Mouse (Mus musculus) liver, embryonic 12.5 days (tissue): ENCODE measurements around the gene Nhs. TPM values are rescaled to one million over a fixed set of nuclear protein-coding genes. Genes with fewer than 3 reads are reported as not detected.
A peak's percentile ranks its signal among the peaks of the same experiment; 100 is the strongest.

ENCODE experiments used
- ATAC-seq: fragments of 200-750 bp; cut with Nextera tagmentation; 2 replicates; pipeline ENCODE4 v1.8.0; 2017; ENCODE audit warnings: moderate number of reproducible peaks, mild to moderate bottlenecking, moderate library complexity
- H3K27ac ChIP-seq: fragments of 300-500 bp; sonication (generic); 2 replicates; pipeline ENCODE4 v1.5.1; 2016; ENCODE audit warnings: mild to moderate bottlenecking
- H3K27me3 ChIP-seq: fragments of 300-500 bp; sonication (generic); replicated peaks from 2 replicates; pipeline ENCODE4 v1.6.1; 2016; ENCODE audit warnings: mild to moderate bottlenecking, moderate library complexity
- H3K36me3 ChIP-seq: fragments of 300-500 bp; sonication (generic); 2 replicates; pipeline ENCODE4 v1.6.1; 2016; ENCODE audit warnings: mild to moderate bottlenecking, moderate library complexity
- H3K4me1 ChIP-seq: fragments of 300-500 bp; sonication (generic); 2 replicates; pipeline ENCODE4 v1.6.1; 2016
- H3K4me2 ChIP-seq: fragments of 300-500 bp; sonication (generic); 2 replicates; pipeline ENCODE4 v1.6.1; 2016; ENCODE audit warnings: mild to moderate bottlenecking, moderate library complexity
- H3K4me3 ChIP-seq: fragments of 300-500 bp; sonication (generic); 2 replicates; pipeline ENCODE4 v1.5.1; 2016; ENCODE audit warnings: mild to moderate bottlenecking, moderate library complexity
- H3K9ac ChIP-seq: fragments of 300-500 bp; sonication (generic); 2 replicates; pipeline ENCODE4 v1.6.1; 2016; ENCODE audit warnings: mild to moderate bottlenecking, moderate library complexity
- H3K9me3 ChIP-seq: fragments of 300-500 bp; sonication (generic); replicated peaks from 2 replicates; pipeline ENCODE4 v1.6.1; 2016; ENCODE audit warnings: mild to moderate bottlenecking, moderate library complexity
- whole genome bisulfite sequencing: fragments of 180-500 bp; shearing (Covaris S2); methylation state at CpG from one replicate; pipeline ENCODE4 v1.1.7; 2016; ENCODE audit not compliant: insufficient replicate concordance; 5-methylcytosine and 5-hydroxymethylcytosine counted together
- polyA plus RNA-seq: library from polyadenylated mRNA; unstranded; fragments of >200 nt; fragmentation: Nextera tagmentation; extraction: Ambion mirVana; gene quantifications from 2 replicates; pipeline ENCODE4 v1.2.1, GENCODE M21; 2016

Gene Nhs
- polyA plus RNA-seq, 1 experiment from 2014 or later = 0.24 TPM

DNA sequence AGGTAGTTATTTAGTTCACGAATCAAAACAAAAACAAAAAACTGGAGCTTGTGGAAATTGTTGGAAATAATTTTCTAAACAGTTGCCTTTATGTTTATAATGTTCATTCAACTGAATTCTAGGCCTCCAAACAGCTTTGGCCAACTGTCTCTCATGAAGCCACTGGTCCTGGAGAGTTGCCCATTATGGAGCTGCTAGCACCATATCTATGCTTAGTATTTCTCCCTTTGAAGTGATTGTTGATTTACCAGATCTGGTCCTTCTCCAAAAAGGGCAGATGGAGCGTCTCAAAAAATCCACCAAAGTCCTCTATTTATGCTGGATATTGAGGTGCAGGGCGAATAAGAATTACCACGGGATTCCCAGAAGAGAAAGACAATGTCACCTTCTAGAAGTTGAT lies 147.0 kb downstream of the Nhs start:
- H3K9me3 ChIP-seq = no peaks in the 10 kb centered on the region
- WGBS = 67% methylated on average over 4 of the region's 4 CpGs
- H3K36me3 ChIP-seq = no peaks in the 10 kb centered on the region
- H3K9ac ChIP-seq = no peak overlapping the region
- H3K27ac ChIP-seq = no peak overlapping the region
- H3K4me3 ChIP-seq = no peak overlapping the region
- no peaks in the 10 kb centered on the region for H3K4me1 ChIP-seq
- ATAC-seq = no peak
- H3K27me3 ChIP-seq = peaks cover 26% of the 10 kb centered on the region; the same call in 1 of the 2 replicates
- no peak overlapping the region for H3K4me2 ChIP-seq

DNA sequence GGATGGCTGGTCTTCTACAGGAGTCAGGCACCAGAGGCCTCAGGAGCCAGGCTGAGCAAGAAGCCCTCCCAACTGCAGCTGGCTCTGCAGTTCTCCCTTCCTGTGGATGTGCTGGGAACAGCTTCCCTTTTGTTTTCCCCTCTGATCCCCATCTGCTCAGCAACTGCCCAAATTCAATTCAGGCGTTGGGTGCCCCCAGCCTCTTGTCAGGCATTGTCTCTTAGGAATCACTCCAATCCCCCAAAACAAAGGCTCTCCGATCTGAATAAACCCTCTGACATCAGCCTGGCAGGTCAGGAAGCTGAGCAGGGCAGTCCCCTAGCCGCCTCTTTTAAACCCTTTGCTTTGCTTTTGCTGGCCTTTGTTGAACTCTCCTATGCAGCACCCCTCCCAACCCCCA lies 149.7 kb downstream of the Nhs start:
- Histone ChIP-seq H3K9ac (no peak overlapping the region), H3K9me3 (no peaks in the 10 kb centered on the region), H3K4me3 (no peak overlapping the region), H3K4me2 (no peak overlapping the region), H3K27ac (no peak overlapping the region), H3K4me1 (no peaks in the 10 kb centered on the region), H3K27me3 (peaks cover 24% of the 10 kb centered on the region; the same call in 1 of the 2 replicates), H3K36me3 (no peaks in the 10 kb centered on the region)
- 50% methylated on average over 3 of the region's 3 CpGs for WGBS
- ATAC-seq = no peak

GRCm38 (mm10) chrX:162003818-162004217 lies 155.7 kb downstream of the Nhs start:
- no peak overlapping the region for H3K9ac ChIP-seq
- peaks cover 14% of the 10 kb centered on the region; the same call in 1 of the 2 replicates for H3K27me3 ChIP-seq
- H3K9me3 ChIP-seq = no peaks in the 10 kb centered on the region
- H3K4me2 ChIP-seq = no peak overlapping the region
- ATAC-seq = no peak
- no peak overlapping the region for H3K4me3 ChIP-seq
- H3K27ac ChIP-seq = no peak overlapping the region
- no peaks in the 10 kb centered on the region for H3K4me1 ChIP-seq
- WGBS = 39% methylated on average over 1 of the region's 1 CpGs
- no peaks in the 10 kb centered on the region for H3K36me3 ChIP-seq

- WGBS = 41% methylated on average over 3 of the region's 3 CpGs
- no peak overlapping the region for H3K9ac ChIP-seq
- ATAC-seq = no peak
Observed at GRCm38 (mm10) chrX:161998876-161999275, 160.7 kb downstream of the Nhs start.

DNA sequence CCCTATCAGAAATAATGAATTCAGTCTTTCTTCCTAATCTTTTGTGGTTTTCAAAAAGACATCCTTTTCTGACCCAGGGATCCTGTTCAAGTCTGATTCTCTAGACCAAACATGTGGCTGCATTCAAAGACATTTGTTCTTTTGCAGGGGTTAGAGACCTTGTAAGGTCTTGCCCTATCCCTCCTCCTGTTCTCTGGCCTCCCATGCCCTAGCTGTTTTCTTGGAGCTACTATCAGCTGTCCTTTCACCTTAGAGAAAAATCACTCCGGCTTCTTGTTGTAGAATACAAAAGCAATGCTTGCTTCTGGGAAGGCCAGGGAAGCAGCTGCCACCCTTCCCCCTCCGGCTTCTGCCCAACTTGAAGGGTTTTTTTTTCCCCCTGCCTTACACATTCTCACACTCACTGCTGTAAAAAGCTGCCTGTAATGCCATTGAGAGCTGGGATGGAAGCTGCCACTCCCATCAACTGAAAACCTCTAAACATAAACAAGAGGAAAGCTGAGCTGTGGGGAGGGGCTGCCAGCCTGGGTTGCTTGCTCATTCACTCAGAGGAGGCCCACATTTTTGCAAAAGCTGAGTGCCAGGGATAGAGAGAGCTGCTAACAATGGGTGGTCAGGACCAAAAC lies 162.2 kb downstream of the Nhs start:
- Histone ChIP-seq H3K9ac (no peak overlapping the region), H3K9me3 (no peaks in the 10 kb centered on the region), H3K4me2 (no peak overlapping the region), H3K36me3 (no peaks in the 10 kb centered on the region), H3K4me1 (no peaks in the 10 kb centered on the region), H3K4me3 (no peak overlapping the region), H3K27me3 (peaks cover 17% of the 10 kb centered on the region; the same call in 1 of the 2 replicates), H3K27ac (no peak overlapping the region)
- 50% methylated on average over 2 of the region's 2 CpGs for WGBS
- no peak for ATAC-seq

More at GRCm38 (mm10) chrX:161998876-161999275, 160.7 kb downstream of the Nhs start:
- no peaks in the 10 kb centered on the region for H3K4me1 ChIP-seq
- H3K27me3 ChIP-seq = peaks cover 12% of the 10 kb centered on the region; the same call in 1 of the 2 replicates
- H3K9me3 ChIP-seq = no peaks in the 10 kb centered on the region
- H3K4me2 ChIP-seq = no peak overlapping the region
- H3K4me3 ChIP-seq = no peak overlapping the region
- H3K36me3 ChIP-seq = no peaks in the 10 kb centered on the region
- no peak overlapping the region for H3K27ac ChIP-seq

DNA sequence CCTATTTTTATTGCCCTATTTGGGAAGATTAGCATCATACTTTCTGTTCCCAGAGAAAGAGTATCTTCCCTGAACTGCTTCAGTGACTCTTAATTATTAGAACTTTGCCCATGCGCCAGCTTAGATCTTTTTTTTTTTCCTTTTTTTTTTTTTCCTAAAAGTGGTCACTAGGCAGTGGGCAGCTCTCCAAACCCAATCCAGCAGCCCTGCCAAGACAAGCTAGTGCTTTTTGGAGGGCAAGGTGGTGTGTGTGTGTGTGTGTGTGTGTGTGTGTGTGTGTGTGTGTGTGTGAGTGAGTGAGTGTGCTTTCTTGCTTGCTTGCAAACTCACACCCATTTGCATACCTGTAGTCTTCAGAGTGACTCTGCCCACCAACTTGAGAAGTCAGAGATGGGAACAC lies 169.4 kb downstream of the Nhs start:
- no peaks in the 10 kb centered on the region for H3K9me3 ChIP-seq
- H3K4me1 ChIP-seq = no peaks in the 10 kb centered on the region
- ATAC-seq = no peak
- H3K4me2 ChIP-seq = no peak overlapping the region
- H3K27ac ChIP-seq = no peak overlapping the region
- no peaks in the 10 kb centered on the region for H3K36me3 ChIP-seq
- no peak overlapping the region for H3K9ac ChIP-seq
- H3K4me3 ChIP-seq = no peak overlapping the region
- peaks cover 24% of the 10 kb centered on the region for H3K27me3 ChIP-seq
- WGBS = 95% methylated on average over 1 of the region's 1 CpGs

DNA sequence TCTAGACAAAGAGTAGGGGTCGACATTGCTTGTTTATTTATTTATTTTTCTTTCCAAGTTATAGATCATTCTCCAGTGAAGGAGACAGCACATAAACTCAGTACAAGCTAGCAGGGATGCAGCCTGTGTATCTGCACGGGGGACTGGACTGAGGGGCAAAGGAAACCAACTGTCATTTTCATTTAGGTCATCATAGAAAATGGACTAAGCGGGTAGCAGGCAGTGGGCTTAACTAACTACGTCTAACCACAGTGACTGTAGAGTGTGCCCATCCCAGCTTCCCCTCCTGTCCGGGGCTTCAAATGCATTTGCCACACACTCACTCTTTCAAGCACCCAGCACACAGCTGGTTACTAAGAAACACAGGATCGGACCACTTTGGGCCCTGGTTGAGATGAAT lies 174.6 kb downstream of the Nhs start:
- no peaks in the 10 kb centered on the region for H3K36me3 ChIP-seq
- no peak for ATAC-seq
- H3K9ac ChIP-seq = no peak overlapping the region
- H3K27ac ChIP-seq = no peak overlapping the region
- peaks cover 16% of the 10 kb centered on the region for H3K27me3 ChIP-seq
- H3K4me1 ChIP-seq = no peaks in the 10 kb centered on the region
- WGBS = 49% methylated on average over 6 of the region's 6 CpGs
- H3K4me2 ChIP-seq = no peak overlapping the region
- H3K4me3 ChIP-seq = no peak overlapping the region
- H3K9me3 ChIP-seq = no peaks in the 10 kb centered on the region

GRCm38 (mm10) chrX:161981399-161981798 lies 178.1 kb downstream of the Nhs start:
- Histone ChIP-seq H3K4me3 (no peak overlapping the region), H3K9me3 (no peaks in the 10 kb centered on the region), H3K4me2 (no peak overlapping the region), H3K4me1 (no peaks in the 10 kb centered on the region), H3K36me3 (no peaks in the 10 kb centered on the region), H3K27ac (no peak overlapping the region), H3K9ac (no peak overlapping the region), H3K27me3 (peaks cover 15% of the 10 kb centered on the region; the same call in 1 of the 2 replicates)
- ATAC-seq = no peak
- WGBS = 66% methylated on average over 6 of the region's 6 CpGs

GRCm38 (mm10) chrX:161979946-161980345 lies 179.6 kb downstream of the Nhs start:
- H3K36me3 ChIP-seq = no peaks in the 10 kb centered on the region
- no peak overlapping the region for H3K4me2 ChIP-seq
- no peak overlapping the region for H3K27ac ChIP-seq
- H3K9me3 ChIP-seq = no peaks in the 10 kb centered on the region
- no peaks in the 10 kb centered on the region for H3K4me1 ChIP-seq
- no peak overlapping the region for H3K4me3 ChIP-seq
- ATAC-seq = no peak
- no peak overlapping the region for H3K9ac ChIP-seq
- H3K27me3 ChIP-seq = peaks cover 9% of the 10 kb centered on the region; the same call in 1 of the 2 replicates

- no peak overlapping the region for H3K9ac ChIP-seq
- H3K4me1 ChIP-seq = peaks cover 20% of the 10 kb centered on the region
- H3K4me2 ChIP-seq = no peak overlapping the region
- peaks cover 6% of the 10 kb centered on the region; the same call in 1 of the 2 replicates for H3K27me3 ChIP-seq
- H3K9me3 ChIP-seq = no peaks in the 10 kb centered on the region
- WGBS = 39% methylated on average over 4 of the region's 4 CpGs
- no peak for ATAC-seq
- no peak overlapping the region for H3K4me3 ChIP-seq
- no peaks in the 10 kb centered on the region for H3K36me3 ChIP-seq
- H3K27ac ChIP-seq = no peak overlapping the region
Observed at GRCm38 (mm10) chrX:161977236-161977841, 182.2 kb downstream of the Nhs start.

DNA sequence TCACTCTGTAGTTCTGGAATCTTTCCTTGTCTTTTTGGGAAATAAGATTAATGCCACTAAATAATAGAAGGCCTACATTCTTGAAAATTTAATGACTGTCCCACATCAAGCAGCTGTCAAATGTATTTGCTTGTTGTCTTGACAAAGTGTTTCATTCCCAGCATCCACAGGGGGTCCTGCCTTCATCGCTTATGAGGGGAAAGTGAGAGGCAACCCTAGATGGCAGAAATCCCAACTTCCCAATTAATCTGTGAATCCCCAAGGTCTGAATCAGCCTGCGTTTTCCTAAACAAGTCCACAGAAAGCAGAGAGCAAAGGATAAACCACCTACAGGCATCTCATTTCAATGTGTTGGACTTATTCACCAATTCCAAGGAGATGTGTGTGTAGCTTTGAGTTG lies 183.2 kb downstream of the Nhs start:
- Histone ChIP-seq H3K27ac (no peak overlapping the region), H3K4me3 (no peak overlapping the region), H3K9me3 (no peaks in the 10 kb centered on the region), H3K27me3 (peaks cover 6% of the 10 kb centered on the region; the same call in 1 of the 2 replicates), H3K4me2 (no peak overlapping the region), H3K36me3 (no peaks in the 10 kb centered on the region), H3K4me1 (peaks cover 23% of the 10 kb centered on the region), H3K9ac (no peak overlapping the region)
- no peak for ATAC-seq
- WGBS = 70% methylated on average over 2 of the region's 2 CpGs

DNA sequence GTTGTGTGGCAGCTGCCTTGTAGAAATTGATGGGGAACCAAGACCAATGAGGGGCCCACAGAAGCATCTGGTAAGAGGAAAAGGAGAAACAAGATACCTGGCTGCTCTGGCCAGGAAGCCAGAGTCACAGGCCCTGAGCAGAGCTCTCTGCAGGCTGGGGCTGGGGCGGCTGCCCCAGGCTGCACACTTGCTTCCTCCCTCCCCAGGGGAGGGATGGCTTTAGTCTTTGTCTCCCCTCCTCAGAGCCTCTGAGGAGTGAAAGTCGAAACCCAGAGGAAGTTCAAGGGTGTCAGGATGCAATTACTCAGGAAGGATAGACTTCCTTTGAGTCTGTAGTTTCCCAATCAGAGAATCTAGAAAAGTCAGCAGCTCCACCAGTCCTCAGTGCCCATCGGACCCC lies 186.0 kb downstream of the Nhs start:
- peaks cover 23% of the 10 kb centered on the region for H3K4me1 ChIP-seq
- no peak overlapping the region for H3K4me2 ChIP-seq
- ATAC-seq = peak; percentile 52
- no peaks in the 10 kb centered on the region for H3K9me3 ChIP-seq
- H3K9ac ChIP-seq = no peak overlapping the region
- no peak overlapping the region for H3K4me3 ChIP-seq
- H3K36me3 ChIP-seq = no peaks in the 10 kb centered on the region
- H3K27me3 ChIP-seq = peaks cover 4% of the 10 kb centered on the region; the same call in 1 of the 2 replicates
- H3K27ac ChIP-seq = peak overlapping the region; percentile 30; the same call in 1 of the 2 replicates
- WGBS = 22% methylated on average over 3 of the region's 3 CpGs
